Mouse (Mus musculus) Patski (cell line): ENCODE results near the gene Nell1. TPM values are rescaled to one million over a fixed set of nuclear protein-coding genes. Genes with fewer than 3 reads are reported as not detected.
A peak's percentile ranks its signal among the peaks of the same experiment; 100 is the strongest.

ENCODE experiments used
- ATAC-seq: fragments of 100-300 bp; one replicate; pipeline ENCODE4 v1.8.0; 2021
- CTCF ChIA-PET: fragments of 350-600 bp; sonication (Branson Sonifier 250); formaldehyde crosslinking; loops from one replicate; lab custom pipeline; 2022; ENCODE audit warnings: inconsistent platforms; lab: Charles Lee
- POLR2A ChIA-PET: fragments of 350-600 bp; sonication (Branson Sonifier 250); formaldehyde crosslinking; loops from one replicate; lab custom pipeline; 2022; ENCODE audit warnings: antibody characterized with exemption, inconsistent platforms; lab: Charles Lee
- DNase-seq: peaks from one replicate; pipeline ENCODE4 v3.0.0-alpha.2; 2011; ENCODE audit warnings: low read depth, low spot score
- H3K27me3 ChIP-seq: fragments of 371-371 bp; one replicate; pipeline ENCODE4 v1.5.1; 2021
- CTCF ChIP-seq: fragments of 100-300 bp; IDR thresholded peaks from one replicate; pipeline ENCODE4 v1.5.1; 2021
- in situ Hi-C: fragments of 300-500 bp; cut with MboI; formaldehyde crosslinking; loops from 3 replicates; pipeline ENCODE4 v1.11.1; 2018; ENCODE audit warnings: low pct_unique_long_range_greater_than_20kb, mixed read lengths
- polyA plus RNA-seq: library from polyadenylated mRNA; unstranded; gene quantifications from one replicate; pipeline ENCODE4 v1.2.3, GENCODE M21; 2021

Nell1 gene
- polyA plus RNA-seq, 1 experiment from 2014 or later: 0.05 TPM

DNA sequence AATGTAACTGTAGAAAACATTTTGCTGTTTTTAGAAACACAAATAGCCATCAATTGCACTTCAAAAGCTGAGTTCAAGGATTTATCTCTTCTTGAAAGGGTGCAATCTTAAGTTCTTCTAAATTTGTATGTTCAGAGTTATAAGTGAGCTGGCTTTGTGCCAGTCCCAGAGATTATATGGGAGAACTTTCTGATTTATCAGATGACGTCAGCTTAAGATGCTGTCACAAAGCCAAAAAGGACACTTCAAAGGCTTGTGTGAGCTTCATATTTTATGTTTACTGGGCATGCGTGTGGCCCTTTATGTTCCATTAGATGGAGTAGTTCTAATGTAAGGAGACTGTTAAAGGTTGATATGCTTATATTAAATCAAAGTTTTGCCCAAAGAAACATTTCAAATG lies 445.3 kb downstream of the Nell1 start:
- ChIA-PET CTCF (no interaction called here), POLR2A (interaction anchor here (0.6 kb wide), 1 partner anchor 337 kb away, joined by 3 read pairs; no protein-coding TSS in a partner anchor)
- no peak for DNase-seq
- no peak for TF ChIP-seq CTCF
- H3K27me3 ChIP-seq: no peaks in the 10 kb centered on the region
- in situ Hi-C loops: no loop called here
- ATAC-seq: no peak

DNA sequence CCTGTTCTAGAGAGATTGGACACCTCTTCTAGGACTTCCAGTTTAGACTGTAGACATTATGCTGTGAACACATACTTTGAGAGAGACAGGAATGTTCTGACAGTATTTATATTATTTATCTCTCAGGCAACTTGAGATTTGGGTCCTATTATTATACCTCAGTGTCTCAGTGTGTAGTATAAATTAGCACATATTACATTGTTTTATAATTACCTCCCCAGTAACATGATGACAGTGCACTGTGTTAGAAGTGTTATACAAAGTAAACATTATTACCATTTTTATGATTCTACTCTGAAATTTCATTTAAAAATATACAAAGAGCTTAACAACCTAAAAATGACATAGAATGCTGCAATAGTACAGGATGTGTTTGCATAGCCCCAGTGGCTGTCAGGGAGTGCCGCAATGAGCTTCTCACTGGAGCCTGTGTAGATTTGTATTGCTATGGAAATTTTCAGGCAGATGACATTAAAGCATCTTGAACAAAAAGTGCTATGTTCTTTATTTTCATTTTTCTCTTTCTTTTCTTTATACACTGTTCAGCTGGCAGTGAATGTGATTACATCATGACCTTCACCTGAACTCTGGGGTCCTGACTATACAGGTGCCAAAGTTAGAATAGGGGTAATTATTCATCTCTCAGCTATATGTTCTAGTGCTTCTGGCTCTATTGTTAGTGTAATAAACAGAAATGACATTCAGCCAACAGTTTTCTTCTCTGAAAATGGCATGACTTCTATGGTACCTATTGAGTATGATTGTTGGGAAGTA lies 447.9 kb downstream of the Nell1 start:
- H3K27me3 ChIP-seq: no peaks in the 10 kb centered on the region
- in situ Hi-C loops: no loop called here
- CTCF ChIA-PET: interaction anchor here (1.0 to 1.8 kb wide), 2 partner anchors 11 to 469 kb away, joined by 3 to 6 read pairs; no protein-coding TSS in a partner anchor
- POLR2A ChIA-PET: no interaction called here
- TF ChIP-seq CTCF: no peak
- DNase-seq (no peak), ATAC-seq (no peak)

DNA sequence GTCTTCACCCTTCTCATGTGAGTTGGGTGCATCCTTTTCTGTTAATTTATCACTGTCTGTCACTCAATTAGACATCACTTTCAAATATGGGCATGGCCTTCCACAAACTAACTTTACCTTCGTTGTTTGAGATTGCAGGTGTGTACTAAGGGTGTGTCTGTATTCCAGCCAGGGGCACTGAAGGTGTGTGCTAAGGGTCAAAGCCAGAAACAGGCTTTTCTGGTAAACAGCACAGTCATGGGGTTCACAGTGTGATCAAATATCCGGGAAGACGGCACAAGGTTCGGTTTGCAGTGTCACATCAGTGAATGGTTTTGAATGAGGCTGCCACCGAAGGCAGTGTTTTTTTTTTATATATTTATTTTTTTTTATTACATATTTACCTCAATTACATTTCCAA lies 455.1 kb downstream of the Nell1 start:
- TF ChIP-seq CTCF: no peak
- POLR2A ChIA-PET: no interaction called here
- in situ Hi-C loops: no loop called here

DNA sequence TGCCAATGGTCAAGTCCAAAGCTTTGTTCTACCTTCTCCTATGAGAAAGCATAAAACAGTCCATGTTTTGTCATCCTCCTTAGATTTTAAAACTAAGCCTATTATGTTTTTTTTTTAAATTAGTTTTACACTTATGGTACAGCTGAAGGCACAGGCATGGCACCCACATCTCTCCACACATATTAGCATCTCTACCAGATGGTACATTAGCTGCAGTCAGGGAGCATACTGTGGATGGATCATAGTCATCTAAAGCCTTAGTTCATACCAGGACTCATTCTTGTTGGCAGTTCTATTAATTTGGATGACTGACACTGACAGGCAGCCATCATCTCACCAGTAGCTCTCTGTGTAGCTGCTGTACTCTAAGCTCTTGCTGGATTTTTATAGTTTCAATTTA lies 466.6 kb downstream of the Nell1 start:
- no peak for DNase-seq
- in situ Hi-C loops: no loop called here
- ChIA-PET POLR2A (no interaction called here), CTCF (no interaction called here)
- ATAC-seq: no peak
- TF ChIP-seq CTCF: no peak
- no peaks in the 10 kb centered on the region for H3K27me3 ChIP-seq

More for the DNA sequence above, 455.1 kb downstream of the Nell1 start:
- CTCF ChIA-PET: interaction anchor here (1.6 kb wide), 1 partner anchor 22 kb away, joined by 3 read pairs; no protein-coding TSS in a partner anchor
- DNase-seq (no peak), ATAC-seq (no peak)
- no peaks in the 10 kb centered on the region for H3K27me3 ChIP-seq

DNA sequence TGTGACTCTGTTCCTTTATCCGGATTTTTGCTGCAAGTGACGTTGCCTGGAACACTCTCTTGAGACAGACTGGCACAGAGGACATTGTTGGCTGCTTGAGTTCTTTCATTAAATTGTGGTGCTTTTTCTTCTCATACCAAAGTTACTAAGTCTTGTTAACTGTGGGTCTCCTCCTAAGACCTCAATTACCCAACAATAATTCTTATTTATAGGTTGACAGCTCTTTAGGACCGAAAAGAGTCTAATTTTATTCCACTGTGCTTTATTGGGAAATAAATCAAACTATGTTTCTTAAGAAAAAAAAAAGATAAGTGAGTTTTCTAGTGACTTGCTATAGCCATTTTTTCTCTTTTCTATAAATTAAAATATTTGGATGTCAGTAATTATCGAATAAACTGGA lies 472.7 kb downstream of the Nell1 start:
- ChIA-PET POLR2A (no interaction called here), CTCF (no interaction called here)
- H3K27me3 ChIP-seq: no peaks in the 10 kb centered on the region
- ATAC-seq (no peak), DNase-seq (no peak)
- in situ Hi-C loops: no loop called here
- TF ChIP-seq CTCF: no peak

DNA sequence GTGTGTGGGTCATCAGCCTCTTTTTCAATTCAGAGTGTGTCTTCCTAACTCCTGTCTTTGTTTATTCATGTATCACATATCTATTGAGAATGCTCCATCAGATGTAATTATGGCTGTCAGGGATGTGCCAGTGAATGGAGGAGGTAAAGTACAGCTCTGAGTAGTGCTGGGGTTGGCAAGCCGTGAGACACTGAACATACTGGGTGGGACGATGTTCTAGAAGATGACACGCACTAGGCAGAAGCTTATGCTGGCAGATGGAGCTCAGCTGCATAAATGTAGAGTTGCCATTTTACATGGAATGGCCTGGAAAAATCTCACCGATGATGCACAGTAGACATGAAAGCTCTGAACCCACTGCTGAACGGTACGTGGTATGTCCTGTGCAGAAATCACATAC lies 493.1 kb downstream of the Nell1 start:
- POLR2A ChIA-PET: no interaction called here
- CTCF ChIA-PET: no interaction called here
- ATAC-seq (no peak), DNase-seq (no peak)
- no peaks in the 10 kb centered on the region for H3K27me3 ChIP-seq
- in situ Hi-C loops: no loop called here
- TF ChIP-seq CTCF: no peak

DNA sequence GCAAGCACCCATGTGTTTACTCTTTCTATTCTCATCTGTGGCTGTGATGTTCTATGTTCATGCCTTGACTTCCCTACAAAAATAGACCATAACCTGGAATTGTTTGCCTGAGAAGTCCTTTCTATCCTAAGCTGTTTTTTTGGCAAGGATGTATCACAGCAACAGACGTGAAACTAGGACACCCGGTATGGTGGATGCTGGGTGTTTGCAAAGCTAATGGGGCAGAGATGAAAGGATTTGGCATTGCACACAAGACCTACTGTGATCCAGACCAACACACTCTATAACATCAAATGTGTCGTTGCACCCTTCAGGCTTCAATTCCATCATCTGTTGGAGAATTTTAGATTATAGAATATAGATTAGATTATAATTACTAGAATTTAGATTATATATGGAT lies 495.9 kb downstream of the Nell1 start:
- CTCF ChIA-PET: no interaction called here
- no peak for TF ChIP-seq CTCF
- POLR2A ChIA-PET: no interaction called here
- H3K27me3 ChIP-seq: no peaks in the 10 kb centered on the region
- DNase-seq (no peak), ATAC-seq (no peak)
- in situ Hi-C loops: no loop called here

DNA sequence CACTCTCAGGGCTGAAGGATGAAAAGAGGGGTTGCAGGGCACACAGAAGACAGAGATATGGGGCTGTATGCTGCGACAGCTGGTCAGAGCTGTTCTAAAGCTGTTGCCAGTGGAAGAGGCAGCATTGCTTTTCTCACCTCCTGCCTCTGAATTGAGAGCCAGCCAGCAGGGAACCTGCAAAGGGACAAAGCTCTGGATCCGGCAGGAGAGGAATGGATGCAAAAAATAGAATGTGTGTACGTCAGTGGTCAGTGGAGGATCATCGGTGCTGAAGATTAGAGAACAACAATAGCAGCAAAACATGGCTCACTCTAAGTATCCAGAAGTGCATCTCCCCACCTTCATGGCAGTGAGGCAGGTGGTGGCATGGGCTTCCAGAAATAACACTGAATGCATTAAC lies 507.3 kb downstream of the Nell1 start:
- ChIA-PET CTCF (no interaction called here), POLR2A (no interaction called here)
- no peak for TF ChIP-seq CTCF
- in situ Hi-C loops: loop anchor here (5.0 kb wide), 1 partner anchor 525 kb away; no protein-coding TSS in a partner anchor
- no peak for ATAC-seq
- no peaks in the 10 kb centered on the region for H3K27me3 ChIP-seq
- no peak for DNase-seq

DNA sequence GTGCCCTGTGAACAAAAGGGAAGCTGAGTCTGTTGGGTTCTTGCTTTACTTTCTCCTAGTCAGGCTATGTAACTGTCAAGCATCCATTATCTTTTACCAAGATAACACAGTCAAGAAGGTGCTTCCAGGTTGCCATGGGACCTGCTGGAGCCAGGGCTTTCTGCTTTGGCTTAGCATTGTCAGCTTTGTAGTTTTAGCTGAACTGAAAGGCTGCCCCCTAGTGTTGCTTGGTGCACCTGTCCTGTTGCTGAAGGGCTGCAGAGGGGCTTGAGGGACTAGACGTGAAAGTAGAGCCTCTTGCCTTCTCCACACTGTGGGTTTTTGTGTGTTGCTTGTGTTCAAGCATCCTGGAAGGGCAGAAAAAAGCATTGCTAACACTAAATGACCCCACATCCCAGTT lies 510.6 kb downstream of the Nell1 start:
- H3K27me3 ChIP-seq: no peaks in the 10 kb centered on the region
- peak; percentile 66 for TF ChIP-seq CTCF
- ChIA-PET CTCF (interaction anchor here (1.0 to 1.3 kb wide), 3 partner anchors 12 to 853 kb away, joined by 3 to 4 read pairs (median 4); no protein-coding TSS in a partner anchor), POLR2A (no interaction called here)
- no peak for ATAC-seq
- in situ Hi-C loops: no loop called here
- peak; percentile 4 for DNase-seq

DNA sequence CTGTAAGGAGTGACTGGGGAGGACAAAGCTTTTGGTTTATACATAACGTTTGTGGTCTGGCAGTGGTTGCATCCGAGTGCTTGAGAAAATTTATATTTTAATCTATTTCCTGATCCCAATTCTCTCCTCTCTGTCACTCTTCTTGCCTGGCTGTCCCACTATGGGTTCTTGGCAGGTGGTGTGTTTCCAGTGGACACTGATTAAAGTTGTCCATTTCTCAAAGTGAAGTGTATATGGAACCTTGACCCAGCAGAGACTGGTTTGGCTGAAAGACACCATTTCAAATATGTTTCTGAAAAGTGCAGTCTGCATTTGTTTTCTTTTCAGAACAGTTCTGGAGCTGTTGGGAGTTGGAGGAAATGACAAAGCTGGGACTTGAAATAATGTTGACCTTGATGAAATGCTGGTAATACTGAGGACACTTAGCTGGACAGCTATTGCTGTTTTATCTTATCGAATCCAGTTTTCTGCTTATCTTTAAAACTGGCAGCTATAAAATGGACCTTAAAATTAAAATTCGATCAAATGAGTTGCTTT lies 512.3 kb downstream of the Nell1 start:
- ATAC-seq (no peak), DNase-seq (no peak)
- H3K27me3 ChIP-seq: no peaks in the 10 kb centered on the region
- no peak for TF ChIP-seq CTCF
- in situ Hi-C loops: no loop called here
- ChIA-PET POLR2A (no interaction called here), CTCF (no interaction called here)

DNA sequence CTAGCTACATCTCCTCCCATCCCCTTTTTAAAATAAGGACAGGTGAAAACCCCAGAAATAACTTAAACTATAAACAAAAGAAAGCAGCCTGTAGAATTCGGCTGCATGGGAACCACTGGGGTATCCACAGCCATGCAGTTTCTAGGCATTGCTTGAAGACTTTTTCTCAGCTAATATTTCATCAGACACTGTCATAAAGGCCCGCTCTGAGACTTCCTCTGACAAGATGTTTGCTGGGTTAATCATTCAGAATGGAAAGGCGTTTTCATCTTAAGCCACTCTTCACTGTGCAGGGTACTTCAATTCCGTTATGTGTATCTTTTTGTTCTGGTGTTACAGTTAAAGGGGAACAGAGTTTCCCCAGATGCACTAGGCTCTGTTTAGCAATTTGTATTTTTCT lies 526.9 kb downstream of the Nell1 start:
- POLR2A ChIA-PET: no interaction called here
- DNase-seq: no peak
- CTCF ChIA-PET: no interaction called here
- in situ Hi-C loops: no loop called here
- TF ChIP-seq CTCF: no peak
- H3K27me3 ChIP-seq: no peaks in the 10 kb centered on the region
- ATAC-seq: no peak
